Mouse (Mus musculus) hematopoietic stem cell, adult 5-6 weeks (primary cell): ENCODE measurements around the gene Lcmt1. TPM values are rescaled to one million over a fixed set of nuclear protein-coding genes. Genes with fewer than 3 reads are reported as not detected.
A peak's percentile ranks its signal among the peaks of the same experiment; 100 is the strongest.

Experiments
- ATAC-seq, 2 experiments: fragments of 125-278 bp in 1 of 2; replicated peaks in 1 of 2; 2 replicates each; pipeline ENCODE4 v1.8.0; 2016 to 2017; ENCODE audit warnings: inconsistent platforms in 2 of 2, mild to moderate bottlenecking in 2 of 2, moderate number of reproducible peaks in 2 of 2, low read depth in 1 of 2, moderate TSS enrichment in 1 of 2; ENCODE audit not compliant: low FRiP score in 2 of 2, poor library complexity in 2 of 2, severe bottlenecking in 2 of 2, insufficient read depth in 1 of 2, low TSS enrichment in 1 of 2
- total RNA-seq: library from RNA; stranded (forward); fragments of 172-1452, 232-1000 nt; gene quantifications from 2 replicates; pipeline ENCODE4 v1.2.3, GENCODE M21; 2017

Lcmt1 gene
- total RNA-seq, 1 experiment from 2014 or later = 45.5 TPM

DNA sequence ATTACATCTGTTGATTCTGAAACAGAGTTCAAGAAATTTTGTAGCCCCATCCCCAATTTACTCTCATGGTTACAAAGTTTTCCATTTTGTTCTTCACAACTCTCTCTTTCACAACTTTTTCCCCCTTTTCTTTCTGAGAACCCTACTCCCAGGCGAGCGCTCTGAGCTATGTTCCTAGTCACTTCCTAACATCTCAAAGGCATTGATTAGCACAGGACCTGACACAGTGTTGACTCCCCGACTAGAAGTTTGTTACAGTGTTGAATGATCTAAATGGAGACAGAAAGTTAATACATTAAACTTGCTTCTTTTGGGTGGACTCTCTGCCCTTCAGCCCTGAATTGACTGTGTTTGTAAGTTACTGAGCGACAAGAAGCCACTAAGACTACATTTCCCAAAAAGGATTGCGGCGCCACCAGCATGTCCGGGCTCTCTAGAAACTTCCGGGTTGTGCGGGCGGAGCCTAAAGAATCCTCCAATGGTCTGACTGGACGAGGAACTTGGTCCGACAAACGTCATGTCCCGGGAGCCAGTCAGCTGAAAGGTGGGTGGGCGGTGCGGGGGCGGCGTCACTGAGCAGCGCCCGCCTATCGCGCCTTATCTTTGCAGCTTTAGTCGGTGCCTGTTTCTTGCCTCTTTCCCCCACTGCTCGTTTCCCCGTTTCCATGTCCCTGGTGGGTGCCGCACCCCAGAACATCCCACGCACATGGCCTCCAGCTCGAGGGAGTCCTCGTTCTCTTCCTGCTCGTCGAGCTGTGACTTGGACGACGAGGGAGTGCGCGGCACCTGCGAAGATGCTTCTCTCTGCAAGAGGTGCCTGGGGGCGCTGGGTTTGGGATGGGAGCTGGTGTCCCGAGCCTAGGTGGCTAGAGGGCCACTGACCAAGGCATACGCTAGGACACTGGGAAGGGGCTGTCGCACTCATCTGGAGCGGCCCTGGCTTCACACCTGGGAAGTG lies 8.1 kb downstream of the Lcmt1 start:
- peak; percentile 98 to 99 for ATAC-seq

DNA sequence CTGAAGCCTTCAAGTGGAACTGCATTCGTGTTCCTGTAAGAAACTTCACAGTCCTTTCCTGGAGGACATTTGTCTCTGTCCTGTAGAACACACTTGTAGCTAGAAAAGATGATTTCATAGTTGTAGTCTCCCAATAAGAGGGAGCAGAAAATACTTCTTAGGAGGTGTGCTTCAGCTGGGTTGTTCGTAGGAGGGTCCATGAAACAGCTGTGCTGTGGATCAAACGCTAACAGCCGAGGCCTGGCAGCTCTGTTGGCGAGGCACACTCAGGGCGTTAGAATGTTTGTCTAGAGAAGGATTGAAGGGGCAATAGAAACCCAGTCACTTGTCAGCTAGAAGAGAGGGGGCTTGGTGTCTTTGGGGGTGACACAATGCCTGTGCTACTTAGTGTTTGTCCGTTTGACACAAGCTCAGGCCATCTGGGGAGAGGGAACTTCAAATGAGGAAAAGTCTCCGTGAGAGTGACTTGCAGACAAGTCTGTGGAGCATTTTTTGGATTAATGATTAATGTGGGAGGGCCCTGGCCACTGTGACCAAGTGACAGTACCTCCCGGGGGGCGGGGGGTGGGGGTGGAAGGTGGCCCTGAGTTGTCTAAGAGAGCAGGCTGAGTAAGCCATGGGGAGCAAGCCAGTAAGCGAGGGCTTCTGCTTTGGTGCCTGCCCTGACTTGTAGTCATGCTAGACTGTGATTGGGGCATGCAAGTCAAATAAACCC lies 16.3 kb downstream of the Lcmt1 start:
- no peak for ATAC-seq

- no peak for ATAC-seq
Observed at GRCm38 (mm10) chr7:123389686-123390280, 20.2 kb downstream of the Lcmt1 start.

GRCm38 (mm10) chr7:123394271-123394670 lies 24.7 kb downstream of the Lcmt1 start:
- ATAC-seq = no peak

DNA sequence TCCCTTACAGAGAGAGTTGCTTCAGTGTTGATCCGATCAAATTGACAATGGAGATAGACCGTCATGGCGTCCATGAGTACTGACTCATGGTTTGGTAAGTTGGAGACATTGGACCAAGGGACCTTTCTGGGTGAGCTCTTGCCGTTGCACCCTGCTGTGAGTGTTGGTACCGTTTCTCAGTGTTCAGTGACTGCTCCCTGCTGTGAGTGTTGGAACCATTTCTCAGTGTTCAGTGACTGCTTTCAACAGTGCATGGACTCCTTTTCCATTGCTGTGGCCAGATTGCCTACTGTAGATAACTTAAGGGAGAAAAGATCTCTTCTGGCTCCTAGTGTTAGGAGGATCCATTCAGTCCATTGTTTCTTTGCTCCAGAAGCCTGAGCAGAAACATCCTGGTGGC lies 27.3 kb downstream of the Lcmt1 start:
- no peak for ATAC-seq

GRCm38 (mm10) chr7:123397369-123397768 lies 27.8 kb downstream of the Lcmt1 start:
- ATAC-seq = peak; percentile 31 to 54; a peak in 1 of 4 replicates

- no peak for ATAC-seq
Observed at GRCm38 (mm10) chr7:123397931-123398330, 28.3 kb downstream of the Lcmt1 start.

GRCm38 (mm10) chr7:123398828-123399227 lies 29.2 kb downstream of the Lcmt1 start:
- ATAC-seq = peak; percentile 65 to 71; a peak in 3 of 4 replicates

GRCm38 (mm10) chr7:123399286-123399685 lies 29.7 kb downstream of the Lcmt1 start:
- no peak for ATAC-seq

- no peak for ATAC-seq
Observed at GRCm38 (mm10) chr7:123401121-123401520, 31.5 kb downstream of the Lcmt1 start.

- no peak for ATAC-seq
Observed at GRCm38 (mm10) chr7:123404198-123404597, 34.6 kb downstream of the Lcmt1 start.

DNA sequence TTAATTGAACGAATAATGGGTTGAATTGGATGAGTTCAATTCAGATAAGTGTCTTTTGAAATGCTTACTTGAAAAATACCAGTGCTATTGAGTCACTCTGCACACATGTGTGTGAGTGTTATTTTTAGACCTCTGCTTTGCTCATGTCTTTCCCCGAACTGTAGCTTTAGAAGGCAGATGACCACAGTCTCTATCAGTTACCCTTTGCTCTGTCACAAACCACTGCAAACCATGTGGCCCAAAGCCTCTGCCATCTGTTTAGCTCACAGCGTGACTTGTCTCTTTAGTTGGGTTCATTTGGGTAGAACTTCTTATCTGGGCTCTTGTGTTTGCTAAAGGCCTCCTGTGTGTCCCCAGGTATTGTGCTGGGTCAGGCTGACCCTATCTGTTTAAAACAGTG lies 36.0 kb downstream of the Lcmt1 start:
- ATAC-seq = no peak

GRCm38 (mm10) chr7:123406988-123407387 lies 37.4 kb downstream of the Lcmt1 start:
- no peak for ATAC-seq

DNA sequence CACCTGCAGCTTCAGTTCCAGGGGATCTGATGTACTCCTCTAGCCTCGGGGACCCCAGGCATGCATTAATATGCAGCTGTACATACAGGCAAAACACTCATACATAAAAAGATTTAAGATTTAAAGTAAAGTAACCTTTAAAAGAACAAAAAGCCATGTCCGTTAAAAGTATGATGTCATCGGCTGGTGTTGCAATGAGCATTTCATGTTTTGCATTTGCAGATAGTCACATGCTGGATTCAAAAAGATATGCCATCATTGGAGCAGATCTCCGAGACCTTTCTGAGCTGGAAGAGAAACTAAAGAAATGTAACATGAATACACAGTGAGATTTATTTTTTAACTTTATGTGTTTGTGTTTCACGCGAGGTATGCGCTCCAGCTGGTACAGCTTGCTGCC lies 40.9 kb downstream of the Lcmt1 start:
- no peak for ATAC-seq

GRCm38 (mm10) chr7:123411109-123411508 lies 41.5 kb downstream of the Lcmt1 start:
- no peak for ATAC-seq

GRCm38 (mm10) chr7:123412143-123412542 lies 42.6 kb downstream of the Lcmt1 start:
- no peak for ATAC-seq

- ATAC-seq = no peak
Observed at GRCm38 (mm10) chr7:123416803-123417202, 47.2 kb downstream of the Lcmt1 start.

DNA sequence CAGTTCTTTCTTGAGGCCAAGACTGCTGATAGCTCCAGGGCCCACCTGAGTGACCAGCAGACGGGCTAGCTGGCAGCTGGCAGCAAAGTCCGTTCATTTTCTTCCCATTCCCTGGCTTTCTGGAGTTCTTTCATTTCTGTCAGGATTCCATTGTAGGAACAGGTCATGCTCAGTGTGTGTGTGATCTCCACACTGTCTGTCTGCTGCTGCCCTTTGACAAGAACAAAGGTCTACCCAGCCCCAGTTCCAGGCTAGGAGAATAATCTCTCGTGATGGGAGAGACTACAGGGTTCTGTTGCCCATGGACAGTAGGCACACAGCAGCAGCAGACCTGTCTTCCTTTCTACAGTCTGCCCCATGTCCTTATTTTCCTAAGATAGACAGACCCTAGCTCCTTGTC lies 48.1 kb downstream of the Lcmt1 start:
- ATAC-seq = no peak
